Mouse (Mus musculus): ENCODE measurements around the gene Cd47. TPM values are rescaled to one million over a fixed set of nuclear protein-coding genes. Genes with fewer than 3 reads are reported as not detected.

Gene Cd47
- polyA plus RNA-seq, 1 experiment: 79.4 TPM

- TF ChIP-seq MAX (IDR thresholded peaks at IDR 0.05; ENCODE audit: low read depth) (no peak), CEBPB (IDR thresholded peaks at IDR 0.05; ENCODE audit: insufficient read depth, poor library complexity, severe bottlenecking) (no peak), MYOD1 (IDR thresholded peaks at IDR 0.05; ENCODE audit: control insufficient read depth in 1 of 3, insufficient read length in 2 of 3, low read depth in 2 of 3) (no peak), USF1 (IDR thresholded peaks at IDR 0.05; ENCODE audit: low read depth) (no peak), MYOG (IDR thresholded peaks at IDR 0.05; ENCODE audit: control insufficient read depth in 1 of 3, insufficient read depth in 1 of 3, insufficient read length in 2 of 3, low read depth in 2 of 3) (no peak), E2F4 (IDR thresholded peaks at IDR 0.05; ENCODE audit: insufficient read depth) (no peak), POLR2AphosphoS2 (IDR thresholded peaks at IDR 0.05; ENCODE audit: insufficient read length, low read depth) (no peak), TCF12 (IDR thresholded peaks at IDR 0.05; ENCODE audit: insufficient read depth, poor library complexity, severe bottlenecking) (no peak), POLR2A (IDR thresholded peaks at IDR 0.05; ENCODE audit: insufficient read length, low read depth) (no peak)
- H3K27me3 ChIP-seq (ENCODE audit: control insufficient read depth, insufficient read depth, insufficient read length): no peaks in the 10 kb centered on the region
Observed at GRCm38 (mm10) chr16:49964321-49964986, 164.1 kb downstream of the Cd47 start.

More at GRCm38 (mm10) chr16:49964321-49964986, 164.1 kb downstream of the Cd47 start:
- no peak overlapping the region for H3K4me3 ChIP-seq
- no peak overlapping the region for H3K4me2 ChIP-seq (ENCODE audit: low read depth)
- H3ac ChIP-seq (ENCODE audit: control insufficient read depth, insufficient read length): no peak overlapping the region
- no peaks in the 10 kb centered on the region for H3K79me2 ChIP-seq (ENCODE audit: control insufficient read depth, insufficient read depth)
- no peaks in the 10 kb centered on the region for H3K36me3 ChIP-seq (ENCODE audit: control insufficient read depth, insufficient read depth)

Other genes with a start within 250 kb of the Cd47 start
- 14.7 TPM for gene Ift57, start 101.3 kb upstream of the Cd47 start, polyA plus RNA-seq (2012; fragmentation: generic; extraction: Trizol)

Data from myocyte (in vitro differentiated cells).